Mouse (Mus musculus) neural tube, embryonic 10.5 days (tissue): Measurements from ENCODE around the gene Nr2c1.

Experiments used
- DNase-seq: peaks from one replicate; pipeline ENCODE4 v3.0.0-alpha.2; 2017; ENCODE audit warnings: low spot score; ENCODE audit errors: extremely low spot score

Nr2c1 gene

DNA sequence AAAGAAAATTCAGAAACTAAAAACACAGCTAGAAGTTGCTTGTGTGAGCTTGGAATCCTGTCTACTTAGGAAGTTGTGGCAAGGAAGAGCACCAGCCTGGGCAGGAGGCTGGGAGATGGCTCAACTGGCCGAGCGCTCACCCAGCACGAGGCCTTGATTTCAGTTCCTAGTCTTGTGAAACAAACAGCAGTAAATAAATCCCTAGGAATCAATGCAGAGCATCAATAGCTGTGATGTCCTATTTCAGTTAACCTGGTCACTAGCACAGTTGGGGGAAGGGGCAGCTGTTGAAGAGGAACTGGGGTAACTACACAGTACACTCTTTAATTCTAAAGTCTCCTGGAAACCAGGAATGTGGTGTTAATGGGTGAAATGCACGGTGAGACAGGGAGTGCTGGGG is 57.1 kb downstream of the Nr2c1 start:
- no peak for DNase-seq

DNA sequence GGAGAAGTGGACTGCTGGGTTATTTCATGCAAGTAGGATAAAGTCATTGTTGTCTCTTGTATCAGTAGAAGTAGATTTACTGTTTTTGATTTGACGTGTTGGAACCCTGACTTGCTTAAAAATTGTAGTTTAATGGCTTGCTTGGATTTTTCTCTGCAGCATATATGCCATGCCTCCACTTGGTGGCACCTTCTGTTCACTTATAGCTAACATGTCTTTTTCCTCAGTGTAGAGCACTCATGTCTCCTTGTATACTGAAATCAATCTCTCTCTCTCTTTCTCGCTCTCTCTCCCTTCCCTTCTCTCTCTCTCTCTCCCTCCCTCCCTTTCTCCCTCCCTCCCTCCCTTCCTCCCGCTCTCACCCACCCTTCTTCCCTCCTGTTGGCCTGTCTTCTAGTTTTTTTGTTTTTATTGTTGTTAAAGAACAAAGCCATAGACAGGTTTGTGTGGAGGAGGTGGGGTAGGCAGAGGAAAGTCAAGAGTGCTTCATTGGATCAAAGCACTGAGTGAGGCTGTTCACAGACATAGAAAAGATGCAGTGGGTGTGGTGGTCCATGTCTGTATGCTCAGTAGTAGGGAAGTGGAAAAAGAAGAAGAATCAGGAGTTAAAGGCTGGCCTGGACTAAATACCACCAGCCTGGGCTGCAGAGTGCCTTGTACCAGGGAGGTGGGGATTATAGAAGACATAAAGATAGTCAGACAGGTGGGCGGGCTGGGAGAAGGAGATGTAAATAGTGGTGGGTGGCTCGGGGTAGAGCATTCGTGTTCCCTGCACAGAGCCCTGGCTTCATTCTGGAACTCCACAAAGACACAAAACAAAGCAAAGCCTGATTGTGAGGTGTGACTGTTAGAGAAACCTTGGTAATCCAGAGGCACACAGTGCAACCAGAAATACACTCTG is 63.1 kb downstream of the Nr2c1 start:
- no peak for DNase-seq

DNA sequence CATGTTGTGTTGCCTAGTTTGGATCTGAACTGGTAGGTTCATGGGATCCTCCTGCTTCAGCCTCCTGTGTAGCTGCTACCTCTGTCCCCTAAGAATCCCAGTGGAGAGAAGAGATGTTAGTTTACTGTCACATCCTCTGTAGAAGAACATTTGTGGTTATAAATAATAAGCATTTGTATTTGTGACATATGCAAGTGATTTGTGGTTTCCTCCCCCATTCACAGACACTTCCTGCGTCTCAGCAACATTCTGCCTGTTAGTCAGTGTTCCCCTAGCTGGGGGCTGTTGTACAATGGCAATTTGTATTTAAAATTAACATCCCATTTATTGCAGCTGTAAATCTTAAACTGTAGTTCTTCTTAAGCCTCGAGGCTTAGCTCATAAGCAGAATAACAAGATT is 63.9 kb downstream of the Nr2c1 start:
- no peak for DNase-seq

DNA sequence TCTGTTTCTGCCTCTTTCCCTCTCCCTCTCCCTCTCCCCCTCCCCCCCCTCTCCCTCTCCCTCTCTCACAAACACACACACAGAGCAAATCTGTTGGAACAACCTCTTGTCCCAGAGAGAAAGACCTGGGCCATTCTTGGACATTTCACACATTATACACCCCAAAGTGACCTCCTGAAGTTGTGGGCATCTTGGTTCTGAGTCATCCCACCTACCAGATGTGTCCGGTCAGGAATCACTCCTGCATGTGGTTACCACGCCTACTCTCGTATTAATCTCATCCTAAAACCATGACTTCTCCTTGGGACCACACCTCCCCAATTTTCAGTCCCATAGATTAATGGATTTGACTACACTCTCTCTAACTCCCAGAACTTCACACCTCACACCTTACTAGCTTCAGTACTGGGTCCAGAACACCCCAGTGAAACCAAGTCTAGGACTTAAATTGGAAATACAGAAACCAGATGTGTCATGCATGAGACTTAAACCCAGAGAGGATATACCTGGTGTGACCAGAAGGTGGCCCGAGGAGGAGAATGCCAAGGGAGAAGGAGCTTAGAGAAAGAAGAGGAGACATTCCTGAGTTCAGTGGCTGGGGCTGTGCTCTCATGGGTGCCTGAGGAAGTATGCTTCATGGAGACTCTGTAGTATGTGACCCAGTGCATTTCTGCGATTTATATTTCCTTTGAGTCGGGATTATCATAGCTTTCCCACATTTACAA is 77.4 kb downstream of the Nr2c1 start:
- no peak for DNase-seq

DNA sequence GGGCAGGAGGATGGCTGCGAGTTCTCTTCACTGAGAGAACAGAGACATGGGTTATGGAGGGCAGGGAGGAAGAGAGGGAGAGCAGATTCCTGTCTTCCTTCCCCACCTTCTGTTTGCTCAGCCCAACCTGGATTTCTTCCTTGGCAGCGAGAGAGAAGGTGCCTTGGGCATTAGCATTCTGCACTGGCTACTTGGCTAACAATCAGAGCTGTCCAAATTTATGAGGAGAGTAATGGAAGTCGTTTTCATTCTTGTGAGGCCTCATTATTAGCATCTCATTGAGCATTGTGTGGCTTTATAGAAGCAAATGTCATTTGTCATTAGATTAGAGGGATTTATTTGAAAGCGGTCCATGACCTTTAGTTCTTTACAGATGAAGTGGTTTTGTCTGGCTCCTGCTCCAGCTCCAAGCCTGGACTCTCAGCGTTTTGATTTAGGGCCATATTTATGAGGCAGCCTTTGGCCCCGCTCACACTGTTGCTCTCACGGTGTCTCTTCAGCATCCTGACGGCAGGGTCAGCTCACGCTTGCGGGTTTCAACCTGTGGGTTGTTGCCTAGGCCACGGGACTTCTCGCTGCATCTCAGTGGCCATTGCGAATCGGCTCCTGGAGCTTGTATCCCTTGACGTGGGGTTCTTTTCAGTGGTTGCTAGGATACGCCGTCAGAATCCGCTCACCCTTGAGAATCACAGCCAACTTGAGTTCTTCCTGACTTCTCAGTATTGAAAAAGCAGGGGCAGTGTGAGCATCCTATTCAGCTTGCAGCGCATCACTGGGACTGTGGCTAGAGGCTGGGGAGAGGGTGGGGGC is 82.6 kb downstream of the Nr2c1 start:
- peak; percentile 67 for DNase-seq

DNA sequence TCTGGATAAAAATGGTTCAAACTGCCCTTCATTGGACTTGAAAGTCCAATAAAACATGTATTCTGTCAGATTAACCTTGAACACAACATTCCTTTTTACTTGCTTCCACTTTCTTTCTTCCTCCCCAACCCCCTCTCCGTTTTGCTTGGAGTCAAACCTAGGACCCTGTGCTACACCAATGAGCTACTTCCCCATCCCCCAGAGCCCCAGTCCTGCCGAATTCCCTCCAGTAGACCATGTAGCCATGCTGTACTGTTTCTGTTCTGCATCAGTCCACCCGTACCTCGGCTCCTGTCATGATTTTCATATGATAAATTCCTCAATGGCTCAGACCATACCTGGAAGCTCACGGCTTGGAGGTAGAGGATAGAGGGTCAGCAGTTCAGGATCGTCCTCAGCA is 83.2 kb downstream of the Nr2c1 start:
- DNase-seq: no peak

DNA sequence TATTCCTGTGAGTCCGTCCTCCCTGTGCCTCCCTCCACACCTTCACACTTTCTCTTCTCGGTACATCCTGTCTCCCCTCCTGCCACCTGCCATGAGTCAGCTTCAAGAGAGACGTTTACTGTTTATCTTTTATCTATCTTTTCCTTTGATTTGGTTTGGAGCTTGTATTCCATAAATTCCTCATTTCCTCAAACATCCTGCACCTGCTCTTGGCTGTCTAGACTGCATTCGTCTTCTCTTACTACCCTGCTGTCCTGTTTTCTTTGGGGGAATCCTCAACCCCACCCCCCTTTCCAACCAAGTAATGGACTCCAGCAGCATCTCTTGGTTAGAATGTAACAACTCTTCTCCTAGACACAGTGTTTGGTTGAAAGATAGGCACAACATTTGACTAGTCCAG is 87.4 kb downstream of the Nr2c1 start:
- DNase-seq: no peak

DNA sequence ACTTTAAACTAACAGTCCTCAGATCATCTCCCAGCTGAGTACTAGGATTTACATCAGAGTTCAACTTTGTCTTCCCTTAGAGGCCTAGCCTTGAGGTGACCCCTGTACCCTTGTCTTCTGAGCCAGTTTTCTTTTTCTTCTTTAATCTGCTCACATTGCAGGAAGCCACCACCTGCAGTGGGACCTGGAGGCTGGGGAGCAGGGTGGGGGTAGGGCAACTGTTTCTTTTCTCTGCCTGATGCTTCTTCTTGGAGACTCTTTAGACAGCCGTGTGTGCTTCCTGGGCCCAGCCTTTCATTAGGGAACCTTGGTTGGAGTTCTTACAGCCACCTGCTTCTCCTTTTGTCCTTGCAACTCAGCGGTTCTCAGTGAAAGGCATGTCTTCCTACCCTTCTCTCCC is 93.5 kb downstream of the Nr2c1 start:
- no peak for DNase-seq
